Mouse (Mus musculus) right cerebral cortex, postnatal 36 days (tissue): ENCODE results near the gene Emc10.

Source experiments
- DNase-seq, 2 experiments: peaks; one replicate each; pipeline ENCODE4 v3.0.0; 2022; ENCODE audit warnings: low spot score in 2 of 2, mixed read lengths in 1 of 2

Gene Emc10

DNA sequence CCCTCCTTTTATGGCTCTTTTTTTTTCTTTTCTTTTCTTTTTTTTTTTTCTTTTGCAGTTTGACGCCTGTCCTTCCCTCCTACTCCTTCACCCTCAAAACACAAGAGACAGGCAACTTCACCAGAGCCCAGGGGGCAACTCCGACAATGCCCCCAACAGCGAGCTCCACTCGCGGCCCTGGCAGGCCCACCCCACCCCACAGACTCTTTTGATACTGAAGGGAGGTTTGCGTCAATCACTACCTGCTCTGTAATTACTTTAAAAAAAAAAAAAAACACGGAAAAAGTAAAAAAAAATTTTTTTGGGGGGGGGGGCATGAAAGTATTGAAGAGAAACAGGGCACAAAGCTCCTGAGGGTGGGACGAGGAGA is 33.3 kb downstream of the Emc10 start:
- no peak for DNase-seq

DNA sequence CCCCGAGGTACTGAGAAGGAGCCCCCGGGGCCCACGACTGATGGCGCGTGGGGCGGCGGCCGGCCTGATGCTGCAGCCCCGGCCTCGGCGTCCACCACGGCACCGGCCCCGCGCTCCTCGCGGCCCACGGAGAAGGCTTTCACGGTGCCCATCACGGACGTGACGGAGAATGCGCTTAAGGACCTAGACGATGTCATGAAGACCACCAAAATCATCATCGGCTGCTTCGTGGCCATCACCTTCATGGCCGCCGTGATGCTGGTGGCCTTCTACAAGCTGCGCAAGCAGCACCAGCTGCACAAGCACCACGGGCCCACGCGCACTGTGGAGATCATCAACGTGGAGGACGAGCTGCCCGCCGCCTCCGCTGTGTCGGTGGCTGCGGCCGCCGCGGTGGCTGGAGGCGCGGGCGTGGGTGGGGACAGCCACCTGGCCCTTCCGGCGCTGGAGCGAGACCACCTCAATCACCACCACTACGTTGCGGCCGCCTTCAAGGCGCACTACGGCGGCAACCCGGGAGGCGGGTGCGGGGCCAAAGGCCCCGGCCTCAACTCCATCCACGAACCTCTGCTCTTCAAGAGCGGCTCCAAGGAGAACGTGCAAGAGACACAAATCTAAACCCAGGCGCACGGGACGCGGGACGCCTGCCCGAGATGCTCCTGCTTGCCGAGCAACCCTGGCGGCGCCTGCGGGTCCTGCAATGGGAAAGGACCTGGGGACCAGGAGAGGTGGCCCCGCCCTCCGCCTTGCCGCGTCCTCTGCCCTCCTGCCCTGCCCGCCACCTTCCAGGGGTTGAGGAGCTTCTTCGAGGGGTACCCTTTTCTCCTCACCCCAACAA is 33.9 kb downstream of the Emc10 start:
- no peak for DNase-seq

DNA sequence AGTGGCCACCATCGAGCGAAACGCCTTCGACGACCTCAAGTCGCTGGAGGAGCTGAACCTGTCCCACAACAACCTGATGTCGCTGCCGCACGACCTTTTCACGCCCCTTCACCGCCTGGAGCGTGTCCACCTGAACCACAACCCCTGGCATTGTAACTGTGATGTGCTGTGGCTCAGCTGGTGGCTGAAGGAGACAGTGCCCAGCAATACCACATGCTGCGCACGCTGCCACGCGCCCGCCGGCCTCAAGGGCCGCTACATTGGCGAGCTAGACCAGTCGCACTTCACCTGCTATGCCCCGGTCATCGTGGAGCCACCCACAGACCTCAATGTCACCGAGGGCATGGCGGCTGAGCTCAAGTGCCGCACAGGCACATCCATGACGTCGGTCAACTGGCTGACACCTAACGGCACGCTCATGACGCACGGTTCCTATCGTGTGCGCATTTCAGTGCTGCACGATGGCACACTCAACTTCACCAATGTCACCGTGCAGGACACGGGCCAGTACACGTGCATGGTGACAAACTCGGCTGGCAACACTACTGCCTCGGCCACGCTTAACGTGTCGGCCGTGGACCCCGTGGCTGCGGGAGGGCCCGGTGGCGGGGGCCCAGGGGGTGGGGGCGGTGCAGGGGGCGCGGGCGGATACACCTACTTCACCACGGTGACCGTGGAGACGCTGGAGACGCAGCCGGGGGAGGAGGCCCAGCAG is 34.7 kb downstream of the Emc10 start:
- DNase-seq = no peak

DNA sequence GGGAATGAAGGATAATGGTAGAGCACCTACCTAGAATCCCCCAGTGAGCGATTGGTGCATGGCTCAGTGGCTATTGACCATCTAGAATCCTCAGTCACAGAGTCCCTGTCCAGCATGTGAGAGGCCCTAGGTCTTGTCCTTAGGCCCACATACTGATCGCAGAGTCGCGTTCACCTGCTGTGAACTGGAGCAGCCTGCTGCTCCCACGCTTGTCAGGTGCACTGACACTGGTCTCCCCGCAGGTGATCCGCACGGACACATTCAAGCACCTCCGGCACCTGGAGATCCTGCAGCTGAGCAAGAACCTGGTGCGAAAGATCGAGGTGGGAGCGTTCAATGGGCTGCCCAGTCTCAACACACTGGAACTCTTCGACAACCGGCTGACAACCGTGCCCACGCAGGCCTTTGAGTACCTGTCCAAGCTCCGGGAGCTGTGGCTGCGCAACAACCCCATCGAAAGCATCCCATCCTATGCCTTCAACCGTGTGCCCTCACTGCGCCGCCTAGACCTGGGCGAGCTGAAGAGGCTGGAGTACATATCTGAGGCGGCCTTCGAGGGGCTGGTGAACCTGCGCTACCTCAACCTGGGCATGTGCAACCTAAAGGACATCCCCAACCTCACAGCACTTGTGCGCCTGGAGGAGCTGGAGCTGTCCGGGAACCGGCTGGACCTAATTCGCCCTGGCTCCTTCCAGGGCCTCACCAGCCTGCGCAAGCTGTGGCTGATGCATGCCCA is 35.4 kb downstream of the Emc10 start:
- DNase-seq = no peak

DNA sequence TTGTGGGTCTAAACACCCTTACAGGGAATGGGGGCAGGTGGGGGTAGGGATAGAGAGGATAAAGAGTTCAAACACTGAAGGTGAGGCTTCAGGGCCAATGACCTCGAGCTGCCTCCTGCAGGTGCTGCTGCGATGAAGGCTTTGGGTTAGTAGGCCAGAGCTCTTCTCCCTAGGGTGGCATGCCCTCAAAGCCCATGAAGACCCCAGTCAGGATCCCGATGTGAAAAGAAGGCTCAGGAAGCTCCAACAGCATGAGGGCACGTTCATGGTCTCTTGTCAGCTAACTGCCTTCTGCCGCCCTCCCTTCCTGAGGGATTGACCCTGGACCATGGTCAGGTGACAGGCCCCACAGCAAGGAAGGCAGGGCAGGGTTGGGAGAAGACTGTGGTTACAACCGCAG is 36.3 kb downstream of the Emc10 start:
- DNase-seq = no peak

DNA sequence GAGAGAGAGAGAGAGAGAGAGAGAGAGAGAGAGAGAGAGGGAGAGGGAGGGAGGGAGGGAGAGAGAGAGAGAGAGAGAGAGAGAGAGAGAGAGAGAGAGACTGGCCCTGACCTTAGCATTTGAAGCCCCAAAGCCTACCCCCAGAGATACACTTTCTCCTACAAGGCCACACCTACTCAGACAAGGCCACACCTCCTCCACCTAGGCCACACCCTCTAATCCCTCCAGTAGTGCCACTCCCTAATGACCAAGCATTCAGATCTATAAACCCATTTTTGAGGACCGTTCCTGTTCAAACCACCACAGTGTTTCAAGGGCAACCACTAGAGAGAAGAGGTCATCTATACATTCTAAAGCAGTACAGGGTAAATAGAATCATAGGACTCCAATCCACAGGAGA is 40.0 kb downstream of the Emc10 start:
- no peak for DNase-seq

DNA sequence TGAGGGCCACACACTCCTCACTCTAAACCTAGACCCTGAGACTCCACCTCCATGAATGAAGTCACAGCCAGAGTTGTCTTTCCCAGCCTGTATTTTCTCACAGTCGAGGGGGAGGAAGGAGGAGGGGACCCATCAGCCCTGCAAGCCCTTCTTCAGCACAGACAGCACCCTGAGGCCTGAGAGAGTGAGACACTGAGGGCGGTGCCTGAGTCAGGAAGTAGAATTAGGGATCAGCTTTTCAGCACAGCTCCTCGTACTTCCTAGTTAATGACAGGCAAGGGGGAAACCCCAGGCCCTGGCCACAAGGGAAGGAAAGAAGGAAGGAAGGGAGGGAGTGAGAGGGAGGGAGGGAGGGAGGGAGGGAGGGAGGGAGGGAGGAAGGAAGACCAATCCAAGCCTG is 43.1 kb downstream of the Emc10 start:
- DNase-seq = no peak

DNA sequence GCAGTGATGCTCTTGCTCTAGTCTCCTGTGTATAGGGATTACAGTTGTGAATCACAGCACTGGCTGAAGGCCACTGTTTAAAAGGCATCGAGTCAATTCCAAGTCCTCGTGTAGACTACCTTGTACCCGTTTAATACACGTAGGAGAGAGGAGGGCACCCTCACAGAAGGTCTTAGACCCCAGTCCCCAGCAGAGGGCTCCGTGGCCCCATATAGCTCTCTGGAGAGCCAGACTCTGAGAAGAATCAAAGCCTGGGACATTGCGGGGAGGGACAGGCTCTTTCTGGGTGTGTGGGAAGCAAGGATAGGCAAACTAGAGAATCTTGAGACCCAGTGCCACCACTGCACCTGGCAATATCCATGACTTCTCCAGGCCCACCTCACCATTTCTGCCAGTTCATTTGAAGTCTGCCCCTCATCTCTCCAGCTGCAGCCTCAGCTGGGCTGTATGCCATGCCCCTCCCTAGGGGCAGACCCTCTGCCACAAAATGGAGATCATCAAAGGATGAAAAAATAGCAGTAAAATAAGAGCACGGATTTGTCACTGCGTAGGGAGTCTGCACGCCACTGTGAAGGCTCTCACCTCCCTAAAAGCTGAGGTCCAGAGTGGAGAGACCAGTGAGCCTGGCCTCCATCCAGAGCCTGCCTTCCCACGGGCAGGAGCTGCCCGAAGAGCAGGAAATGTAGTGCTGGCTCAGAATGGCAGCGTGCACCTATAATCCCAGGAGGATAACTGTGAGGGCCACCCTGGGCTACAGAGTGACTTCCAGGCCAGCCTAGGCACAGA is 50.1 kb downstream of the Emc10 start:
- DNase-seq = no peak

DNA sequence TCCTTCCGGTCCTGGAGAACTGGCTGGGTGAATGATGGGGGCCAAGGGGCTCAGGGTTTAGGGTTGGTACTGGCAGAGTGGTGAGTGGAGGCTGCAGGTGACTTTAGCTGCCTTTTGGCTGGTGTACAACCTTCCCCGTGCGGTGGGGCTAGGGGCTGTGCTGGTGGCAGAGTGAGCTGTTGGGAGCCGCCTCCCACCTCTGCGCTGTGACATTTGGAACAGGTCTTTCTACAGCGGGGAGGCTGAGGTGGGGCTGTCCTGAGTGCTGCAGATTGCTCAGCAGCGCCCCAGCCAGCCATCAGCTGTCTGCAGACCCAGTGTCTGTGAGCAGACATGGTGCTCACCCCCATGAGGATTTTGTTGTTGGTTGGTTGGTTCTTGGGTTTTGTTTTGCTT is 50.8 kb downstream of the Emc10 start:
- DNase-seq = no peak

DNA sequence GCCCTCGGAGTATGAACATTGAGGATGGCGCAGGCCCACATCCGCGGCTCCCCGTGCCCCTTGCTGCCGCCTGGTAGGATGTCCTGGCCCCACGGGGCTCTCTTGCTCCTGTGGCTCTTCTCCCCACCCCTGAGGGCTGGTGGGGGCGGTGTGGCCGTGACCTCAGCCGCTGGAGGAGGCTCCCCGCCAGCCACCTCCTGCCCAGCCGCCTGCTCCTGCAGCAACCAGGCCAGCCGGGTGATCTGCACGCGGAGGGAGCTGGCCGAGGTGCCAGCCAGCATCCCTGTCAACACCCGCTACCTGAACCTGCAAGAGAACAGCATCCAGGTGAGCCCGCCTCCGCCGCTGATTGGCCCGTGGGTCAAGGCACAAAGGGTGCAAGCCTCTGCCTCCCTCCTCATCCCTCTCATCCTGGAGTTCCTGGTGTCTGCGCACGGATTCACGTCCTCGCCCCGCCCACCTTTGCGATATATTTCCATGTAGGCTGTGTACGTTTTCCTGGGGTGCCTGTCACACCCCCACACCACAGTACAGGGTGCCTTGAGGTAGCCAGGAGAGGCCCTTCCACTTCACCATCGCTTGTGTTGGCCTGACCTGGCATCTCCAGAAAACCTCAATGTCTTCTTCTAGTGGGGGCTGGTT is 51.3 kb downstream of the Emc10 start:
- no peak for DNase-seq

DNA sequence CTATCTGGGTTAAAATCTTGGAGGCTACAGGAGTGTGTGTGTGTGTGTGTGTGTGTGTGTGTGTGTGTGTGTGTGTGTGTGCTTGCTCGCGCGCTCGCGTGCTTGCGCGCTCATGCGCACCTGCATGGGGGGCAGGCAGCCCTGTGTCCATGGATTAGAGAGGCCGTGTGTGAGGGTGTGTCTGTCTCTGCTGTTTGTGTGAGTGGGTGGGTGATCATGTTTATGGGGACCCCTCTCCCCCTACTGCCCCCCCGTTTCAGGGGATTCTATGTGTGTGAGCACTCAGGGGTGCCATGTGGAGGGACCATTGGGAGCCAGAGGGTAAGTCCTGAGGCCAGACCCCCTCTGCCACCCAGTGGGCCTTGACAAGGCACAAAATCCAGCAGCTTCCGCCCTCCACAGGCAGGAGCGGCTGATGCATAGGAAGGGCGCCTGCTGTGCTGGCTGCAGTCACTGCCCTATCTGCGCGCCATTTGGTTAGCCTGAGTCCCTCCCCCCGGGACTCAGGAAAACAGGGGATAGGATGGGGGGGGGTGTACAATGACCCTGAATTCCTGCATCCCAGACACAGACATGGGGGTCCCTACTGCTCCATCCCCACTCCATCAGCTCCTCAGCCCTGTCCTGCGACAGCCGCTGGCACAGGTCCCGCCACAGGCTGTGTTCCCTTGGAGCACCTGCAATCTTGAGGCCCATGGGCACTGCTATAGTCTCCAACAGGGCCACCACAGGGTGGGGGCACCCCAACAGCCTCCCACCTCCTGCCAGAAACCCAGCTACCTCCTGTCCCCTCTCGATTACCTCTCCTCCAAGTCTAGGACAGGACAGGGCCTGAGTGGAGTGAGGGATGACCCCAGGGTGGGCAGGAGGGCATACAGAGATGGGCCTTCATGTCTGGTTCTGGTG is 52.8 kb downstream of the Emc10 start:
- DNase-seq = no peak

DNA sequence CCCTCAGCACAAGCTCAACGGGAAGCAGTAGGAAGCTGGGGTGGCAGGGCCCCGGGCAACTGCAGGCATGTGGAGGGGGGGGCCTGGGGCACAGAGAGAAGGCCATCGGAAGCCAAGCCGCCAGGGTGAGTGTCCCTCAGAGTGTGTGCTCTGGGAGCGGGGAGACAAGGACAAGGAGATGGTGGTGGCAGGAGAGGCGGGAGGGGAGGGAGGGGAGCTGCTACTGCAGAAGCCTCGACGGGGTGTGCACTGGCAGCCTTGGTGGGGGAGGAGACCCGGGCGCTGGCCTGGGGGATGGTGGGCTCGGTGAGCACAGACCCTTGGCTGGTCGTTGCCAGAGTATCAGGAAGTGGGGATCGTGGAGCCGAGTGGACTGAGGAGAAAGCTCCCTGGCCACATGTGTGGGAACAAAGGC is 53.9 kb downstream of the Emc10 start:
- no peak for DNase-seq

DNA sequence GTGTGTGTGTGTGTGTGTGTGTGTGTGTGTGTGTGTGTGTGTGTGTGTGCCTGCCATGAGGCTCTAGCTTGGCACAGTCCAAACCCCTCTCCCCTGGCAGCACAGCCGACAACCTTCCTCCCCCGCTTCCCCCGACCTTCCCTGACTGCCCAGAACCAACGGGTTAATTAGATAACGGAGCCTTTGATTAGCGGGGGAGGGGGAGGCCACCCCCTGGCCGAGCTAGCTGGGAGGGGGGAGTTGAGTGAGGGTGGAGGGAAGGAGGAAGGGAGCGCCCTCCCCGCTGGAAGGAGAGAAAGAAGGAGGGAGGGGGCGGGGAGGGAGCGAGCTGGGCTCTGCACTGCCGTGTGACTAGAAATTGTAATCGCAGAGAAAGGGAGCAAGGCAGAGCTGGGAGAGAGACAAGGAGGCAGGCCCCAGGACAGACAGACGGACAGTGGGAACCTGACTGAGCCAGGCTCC is 54.6 kb downstream of the Emc10 start:
- peak in 1 of 2 experiments; percentile 63 for DNase-seq

DNA sequence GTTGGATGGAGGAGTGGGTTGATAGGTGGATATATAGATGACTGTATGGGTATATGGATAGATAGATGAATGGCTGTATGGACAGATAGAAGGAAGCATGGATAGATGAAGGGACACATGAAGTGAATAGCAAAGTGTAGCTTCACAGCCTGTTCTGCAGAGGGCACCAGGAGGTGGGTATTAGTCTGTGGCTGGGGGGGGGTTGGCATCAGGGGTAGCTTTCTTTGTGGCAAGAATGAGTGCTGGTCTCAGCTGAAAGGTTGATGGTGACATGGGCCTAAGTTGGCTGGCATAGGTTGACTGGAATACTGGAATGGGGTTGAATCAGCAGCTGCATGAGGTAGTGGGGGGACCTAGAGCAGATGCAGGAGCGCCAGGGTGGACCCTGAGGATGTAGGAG is 55.1 kb downstream of the Emc10 start:
- DNase-seq = no peak

DNA sequence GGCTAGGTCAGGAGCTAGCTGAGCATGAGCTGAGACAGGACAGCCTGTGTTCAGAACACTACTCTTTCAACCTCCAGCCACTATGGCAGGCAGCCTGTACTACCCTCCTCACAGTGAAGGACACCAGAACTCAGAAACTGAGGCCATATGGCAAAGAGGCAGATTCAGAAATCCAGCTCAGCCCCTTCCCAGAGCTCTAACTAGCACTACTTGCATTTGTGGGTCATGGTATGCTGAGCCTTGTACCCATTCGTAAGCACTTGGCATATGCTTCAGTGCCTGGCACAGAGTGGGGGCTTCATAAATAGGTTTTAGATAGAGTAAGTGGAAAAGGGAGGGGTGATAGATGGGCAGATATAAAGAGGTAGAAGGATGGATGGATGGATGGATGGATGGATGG is 55.9 kb downstream of the Emc10 start:
- DNase-seq = no peak
